Mouse (Mus musculus) small intestine, adult 2 months (tissue): ENCODE measurements around the gene Sdccag8. TPM values are rescaled to one million over a fixed set of nuclear protein-coding genes. Genes with fewer than 3 reads are reported as not detected.
A peak's percentile ranks its signal among the peaks of the same experiment; 100 is the strongest.

ENCODE experiments used
- H3K27ac ChIP-seq: fragments of 200-500 bp; 2 replicates; pipeline ENCODE4 v1.5.1; 2012; ENCODE audit warnings: low read depth, low read length, control low read depth, inconsistent platforms; ENCODE audit not compliant: insufficient read depth
- H3K27me3 ChIP-seq: fragments of 200-500 bp; 2 replicates; pipeline ENCODE4 v1.6.1; 2012; ENCODE audit warnings: mild to moderate bottlenecking, moderate library complexity, low read length, inconsistent platforms; ENCODE audit not compliant: control insufficient read depth, insufficient read depth
- H3K36me3 ChIP-seq: fragments of 200-500 bp; 2 replicates; pipeline ENCODE4 v1.6.1; 2012; ENCODE audit warnings: mild to moderate bottlenecking, low read length, control low read depth, inconsistent platforms; ENCODE audit not compliant: control insufficient read depth, insufficient read depth
- H3K4me1 ChIP-seq: fragments of 200-500 bp; 2 replicates; pipeline ENCODE4 v1.6.1; 2012; ENCODE audit warnings: low read length, inconsistent platforms, mixed read lengths; ENCODE audit not compliant: control insufficient read depth, insufficient read depth, insufficient read length
- H3K4me3 ChIP-seq: fragments of 200-500 bp; 2 replicates; pipeline ENCODE4 v1.5.1; 2012; ENCODE audit warnings: low read depth, mild to moderate bottlenecking, control low read depth, inconsistent platforms, low read length, moderate library complexity
- CTCF ChIP-seq: fragments of 200-500 bp; IDR thresholded peaks from 2 replicates; pipeline ENCODE4 v1.5.1; 2012; ENCODE audit warnings: low read depth, mild to moderate bottlenecking, control low read depth, inconsistent platforms, low read length, moderate library complexity, mixed read lengths; ENCODE audit not compliant: insufficient replicate concordance, insufficient read length; ENCODE audit errors: extremely low read depth
- POLR2A ChIP-seq: fragments of 200-500 bp; IDR thresholded peaks from 2 replicates; pipeline ENCODE4 v1.6.1; 2012; ENCODE audit warnings: low read depth, mild to moderate bottlenecking, control low read depth, inconsistent platforms, low read length, moderate library complexity
- WGBS: fragments of 180-500 bp; shearing (Covaris S2); methylation state at CpG from one replicate; pipeline ENCODE4 v1.1.7; 2018; 5-methylcytosine and 5-hydroxymethylcytosine counted together
- polyA plus RNA-seq: library from polyadenylated mRNA; depleted of rRNA; stranded (reverse); fragments of >200 nt; gene quantifications from 2 replicates; pipeline ENCODE4 v1.2.3, GENCODE M21; 2012

Sdccag8 gene
- polyA plus RNA-seq, 1 experiment = 5.1 TPM

- H3K4me3 ChIP-seq = peak overlapping the region; percentile 1; the same call in 1 of the 2 replicates
- 9% methylated on average over 6 of the region's 6 CpGs for WGBS
- TF ChIP-seq CTCF (no peak), POLR2A (no peak)
- H3K27ac ChIP-seq = peak overlapping the region; percentile 34
- H3K36me3 ChIP-seq = no peaks in the 10 kb centered on the region
- H3K4me1 ChIP-seq = peaks cover 12% of the 10 kb centered on the region
- no peaks in the 10 kb centered on the region for H3K27me3 ChIP-seq
These were observed 4.3 kb downstream of the Sdccag8 start for GRCm38 (mm10) chr1:176818763-176819162.

DNA sequence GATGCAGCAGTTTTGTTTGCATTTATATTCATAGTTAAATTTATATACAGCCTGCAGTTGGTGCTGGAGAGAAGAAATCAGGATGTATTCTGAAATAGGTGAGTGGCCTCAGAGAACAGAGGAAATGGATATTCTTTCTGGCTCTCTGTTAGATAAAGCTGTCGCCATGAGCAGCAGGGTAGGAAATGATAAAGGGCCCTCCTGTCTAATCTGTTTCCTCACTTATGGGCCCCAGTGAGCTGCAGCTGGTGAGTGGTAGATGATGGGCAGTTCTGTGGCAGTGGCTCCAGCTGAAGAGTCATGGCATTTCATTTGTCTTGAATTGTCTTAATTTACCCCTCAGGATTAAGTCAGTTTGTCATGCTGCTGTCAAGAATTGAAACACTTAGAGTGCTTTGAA, 7.5 kb downstream of the Sdccag8 start:
- 52% methylated on average over 1 of the region's 1 CpGs for WGBS
- Histone ChIP-seq H3K4me3 (no peak overlapping the region), H3K27ac (no peak overlapping the region), H3K36me3 (no peaks in the 10 kb centered on the region), H3K27me3 (no peaks in the 10 kb centered on the region), H3K4me1 (peaks cover 12% of the 10 kb centered on the region)
- TF ChIP-seq POLR2A (no peak), CTCF (no peak)

DNA sequence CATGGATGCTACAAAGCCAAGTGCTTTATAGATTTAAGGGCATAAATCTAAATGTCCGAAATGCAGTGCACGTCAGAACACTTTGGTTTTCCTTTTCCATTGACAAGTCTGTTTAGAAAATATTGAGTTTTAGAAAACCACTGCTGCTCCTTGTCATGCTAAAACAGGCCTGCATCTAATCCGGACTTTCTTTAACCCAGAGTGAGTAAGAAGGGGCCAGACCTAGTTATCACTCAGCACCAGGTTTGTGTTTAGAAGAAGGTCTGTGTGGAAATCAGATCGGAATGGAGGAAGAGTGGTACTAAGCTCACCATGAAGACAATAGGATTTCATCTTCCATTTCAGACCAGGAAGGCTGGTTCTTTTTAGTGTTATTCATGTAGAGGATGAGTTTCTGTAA, 8.5 kb downstream of the Sdccag8 start:
- TF ChIP-seq POLR2A (no peak), CTCF (no peak)
- Histone ChIP-seq H3K27me3 (no peaks in the 10 kb centered on the region), H3K27ac (no peak overlapping the region), H3K4me1 (peaks cover 10% of the 10 kb centered on the region), H3K36me3 (no peaks in the 10 kb centered on the region), H3K4me3 (no peak overlapping the region)
- WGBS = 92% methylated on average over 4 of the region's 4 CpGs

DNA sequence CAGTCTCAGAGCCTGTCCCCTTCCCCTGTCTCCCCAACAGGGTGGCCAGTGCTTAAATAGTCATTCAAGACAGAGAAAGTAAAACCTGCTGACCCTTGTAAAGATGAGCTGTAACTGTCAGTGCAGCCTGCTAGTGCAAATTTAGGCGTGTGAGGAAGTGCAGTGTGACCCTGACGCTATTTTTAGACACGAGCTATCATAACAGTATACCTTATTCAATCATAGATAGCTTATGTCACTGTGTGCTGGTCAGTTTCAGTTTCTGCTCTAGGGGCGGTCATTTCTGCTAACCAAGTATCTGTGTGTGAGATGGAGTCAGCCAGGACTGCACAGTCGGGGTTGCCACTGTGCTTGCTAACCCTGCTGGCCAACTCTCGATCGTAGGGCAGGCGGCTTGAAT, 9.4 kb downstream of the Sdccag8 start:
- Histone ChIP-seq H3K27ac (no peak overlapping the region; the same call in 1 of the 2 replicates), H3K4me3 (no peak overlapping the region), H3K27me3 (no peaks in the 10 kb centered on the region), H3K4me1 (peaks cover 2% of the 10 kb centered on the region; the same call in 1 of the 2 replicates), H3K36me3 (no peaks in the 10 kb centered on the region)
- TF ChIP-seq POLR2A = no peak
- TF ChIP-seq CTCF = no peak
- 53% methylated on average over 8 of the region's 8 CpGs for WGBS

- Histone ChIP-seq H3K36me3 (no peaks in the 10 kb centered on the region), H3K4me1 (0 out of 2 replicates have a peak, but pooled peaks cover 2% of the 10 kb centered on the region), H3K27me3 (no peaks in the 10 kb centered on the region), H3K27ac (no peak overlapping the region), H3K4me3 (no peak overlapping the region)
- TF ChIP-seq POLR2A (no peak), CTCF (no peak)
- 81% methylated on average over 6 of the region's 6 CpGs for WGBS
These were observed 10.2 kb downstream of the Sdccag8 start for GRCm38 (mm10) chr1:176824611-176825010.

- no peak overlapping the region for H3K4me3 ChIP-seq
- H3K27ac ChIP-seq = no peak overlapping the region
- no peaks in the 10 kb centered on the region for H3K27me3 ChIP-seq
- H3K36me3 ChIP-seq = 0 out of 2 replicates have a peak, but pooled peaks cover 2% of the 10 kb centered on the region
- TF ChIP-seq POLR2A = no peak
- TF ChIP-seq CTCF = no peak
- 0 out of 2 replicates have a peak, but pooled peaks cover 2% of the 10 kb centered on the region for H3K4me1 ChIP-seq
- WGBS = 96% methylated on average over 4 of the region's 4 CpGs
These were observed 10.6 kb downstream of the Sdccag8 start for GRCm38 (mm10) chr1:176825084-176825483.

GRCm38 (mm10) chr1:176826186-176826585, 11.7 kb downstream of the Sdccag8 start:
- 0 out of 2 replicates have a peak, but pooled peaks cover 2% of the 10 kb centered on the region for H3K36me3 ChIP-seq
- no peak for TF ChIP-seq POLR2A
- TF ChIP-seq CTCF = no peak
- 0 out of 2 replicates have a peak, but pooled peaks cover 2% of the 10 kb centered on the region for H3K4me1 ChIP-seq
- no peak overlapping the region for H3K4me3 ChIP-seq
- no peaks in the 10 kb centered on the region for H3K27me3 ChIP-seq
- WGBS = 78% methylated on average over 11 of the region's 11 CpGs
- H3K27ac ChIP-seq = no peak overlapping the region
